Mouse (Mus musculus): ENCODE results near the gene Fam167b. TPM values are rescaled to one million over a fixed set of nuclear protein-coding genes. Genes with fewer than 3 reads are reported as not detected.
"Not testable (repeated sequence)": the region's sequence is repeated elsewhere in the genome, so short reads cannot be mapped to it uniquely, and the experiment has no call there.

Fam167b gene
- total RNA-seq, 2 experiments from 2014 or later, result 0.53 to 0.83 TPM

DNA sequence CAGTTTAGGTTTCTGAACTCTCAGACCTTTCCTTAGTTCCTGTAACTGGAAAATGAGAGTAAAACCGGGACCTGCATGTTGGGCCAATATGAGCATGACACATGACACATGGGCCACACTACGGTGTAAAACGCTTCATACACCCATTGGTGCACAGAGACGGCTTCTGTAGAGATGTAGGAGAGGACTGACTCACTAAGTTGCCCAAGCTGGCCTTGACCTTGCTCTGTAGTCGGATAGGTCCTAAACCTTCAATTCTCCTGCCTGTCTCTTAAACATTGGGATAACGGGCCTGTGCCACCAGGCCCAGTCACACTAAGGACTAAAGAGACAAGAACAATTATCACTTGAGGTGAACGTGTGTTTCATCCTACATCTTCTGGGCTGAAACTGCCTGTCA, 10.0 kb downstream of the Fam167b start:
- no peak for DNase-seq
- intact Hi-C loops (cut with DNase I), result no loop called here

DNA sequence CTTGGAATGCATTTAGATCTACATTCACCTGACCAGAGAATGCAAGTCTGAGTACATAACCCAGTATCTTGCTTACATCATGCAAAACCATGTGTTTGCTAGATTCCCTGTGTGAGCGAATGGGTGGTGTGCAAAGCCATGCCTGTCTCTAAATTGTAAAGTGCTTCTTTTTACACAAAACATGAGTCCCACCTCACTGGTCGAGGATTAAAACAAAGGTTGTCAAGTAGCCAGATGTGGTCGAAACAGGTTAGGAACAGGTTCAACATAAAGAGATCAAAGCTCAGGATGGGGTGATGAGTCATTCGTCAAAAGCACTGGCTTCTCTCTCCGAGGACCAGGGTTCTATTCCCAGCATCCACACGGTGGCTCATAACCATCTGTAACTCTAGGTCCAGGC, 13.2 kb downstream of the Fam167b start:
- DNase-seq, result no peak
- intact Hi-C loops (cut with DNase I), result no loop called here

DNA sequence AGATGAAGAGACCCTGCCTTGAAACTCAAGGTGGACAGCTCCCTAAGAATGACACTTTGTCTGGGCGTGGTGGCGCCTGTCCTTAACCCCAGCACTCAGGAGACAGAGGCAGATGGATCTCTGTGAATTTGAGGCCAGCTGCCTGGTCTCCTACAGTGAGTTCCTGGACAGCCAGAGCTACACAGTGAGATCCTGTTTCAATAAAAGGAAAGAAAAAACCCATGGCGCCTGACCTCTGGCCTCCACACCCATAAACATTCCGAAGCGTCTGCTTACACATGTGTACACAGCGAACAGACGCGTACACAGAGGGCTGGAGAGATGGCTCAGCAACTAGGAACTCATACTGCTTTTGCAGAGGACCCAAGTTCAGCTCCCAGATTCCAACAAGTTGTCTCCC, 14.6 kb downstream of the Fam167b start:
- DNase-seq, result no peak
- intact Hi-C loops (cut with DNase I), result no loop called here

DNA sequence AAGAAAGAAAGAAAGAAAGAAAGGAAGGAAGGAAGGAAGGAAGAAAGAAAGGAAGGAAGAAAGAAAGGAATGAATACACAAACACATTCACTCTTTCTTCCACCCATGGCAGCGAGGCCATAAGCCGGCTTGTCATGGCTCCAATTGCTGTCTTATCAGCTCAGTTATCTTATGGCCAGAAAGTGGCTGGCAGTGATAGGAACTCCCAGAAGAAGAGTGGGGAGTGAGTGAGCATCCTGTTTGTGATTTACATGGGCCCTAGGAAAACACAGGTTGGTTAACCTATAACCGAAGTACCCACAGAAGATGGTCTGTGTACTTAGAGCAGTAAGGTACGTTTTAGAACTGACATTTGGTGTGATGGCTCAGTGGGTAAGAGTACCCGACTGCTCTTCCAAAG, 17.2 kb downstream of the Fam167b start:
- DNase-seq, result no peak
- intact Hi-C loops (cut with DNase I), result no loop called here

DNA sequence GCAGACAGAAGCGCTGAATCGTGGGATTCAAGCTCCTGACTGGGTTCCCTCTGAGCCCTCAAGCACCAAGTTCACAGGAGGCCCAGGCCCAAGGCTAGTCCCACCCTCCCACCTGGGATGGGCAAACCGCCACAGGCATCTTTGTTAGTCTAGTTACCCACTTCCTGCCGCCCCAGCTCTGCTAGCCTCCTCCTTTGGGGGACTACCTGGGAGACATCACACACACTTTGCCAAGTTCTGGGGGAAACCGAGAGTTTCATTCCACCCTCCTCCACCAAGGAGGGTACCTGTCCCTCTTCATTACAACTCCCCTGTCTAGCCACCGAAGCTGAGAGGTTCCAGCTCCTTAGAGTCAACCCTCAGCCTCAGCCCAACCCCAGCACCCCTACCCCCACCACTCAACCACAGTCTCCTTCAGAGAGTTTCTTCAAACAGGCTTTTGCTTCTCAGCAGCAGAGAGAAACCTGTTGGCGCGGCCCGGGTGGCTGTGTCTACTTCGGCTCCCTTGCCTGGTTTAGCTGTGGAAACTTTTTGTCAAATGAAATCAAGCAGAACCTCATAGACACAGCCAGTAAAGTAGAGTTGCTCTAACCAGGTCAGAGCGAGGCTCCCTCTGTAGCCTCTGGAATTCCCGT, 19.9 kb downstream of the Fam167b start:
- intact Hi-C loops (cut with DNase I), result no loop called here
- no peak for DNase-seq

DNA sequence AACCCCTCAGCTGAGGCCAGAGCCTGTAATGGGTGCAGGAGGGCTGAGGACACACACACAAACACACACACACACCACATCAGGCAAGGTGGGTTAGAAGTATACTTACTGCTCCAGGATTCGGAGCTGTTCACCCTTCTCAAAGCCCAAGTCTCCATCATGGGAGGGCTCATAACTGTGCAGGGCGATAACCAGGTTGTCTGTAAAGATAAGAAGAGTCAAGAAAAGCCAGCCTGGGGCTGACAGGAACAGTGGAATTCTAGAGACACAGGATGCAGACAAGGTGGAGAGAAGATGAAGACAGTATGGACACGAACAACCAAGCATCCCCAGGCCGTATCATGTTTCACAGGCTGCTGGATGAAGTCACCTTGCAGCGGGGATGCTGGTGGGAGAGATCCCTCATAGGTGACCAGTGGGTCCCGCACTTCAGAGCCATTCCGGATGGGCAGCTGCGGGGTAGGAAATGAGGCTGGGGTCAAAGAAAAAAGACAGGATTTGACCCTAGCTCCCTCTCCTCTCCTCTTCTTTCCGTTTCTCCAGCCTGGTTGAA, 21.0 kb downstream of the Fam167b start:
- intact Hi-C loops (cut with DNase I), result loop anchor here (2.0 kb wide), 1 partner anchor 51 kb away; no protein-coding TSS in a partner anchor
- DNase-seq, result no peak

DNA sequence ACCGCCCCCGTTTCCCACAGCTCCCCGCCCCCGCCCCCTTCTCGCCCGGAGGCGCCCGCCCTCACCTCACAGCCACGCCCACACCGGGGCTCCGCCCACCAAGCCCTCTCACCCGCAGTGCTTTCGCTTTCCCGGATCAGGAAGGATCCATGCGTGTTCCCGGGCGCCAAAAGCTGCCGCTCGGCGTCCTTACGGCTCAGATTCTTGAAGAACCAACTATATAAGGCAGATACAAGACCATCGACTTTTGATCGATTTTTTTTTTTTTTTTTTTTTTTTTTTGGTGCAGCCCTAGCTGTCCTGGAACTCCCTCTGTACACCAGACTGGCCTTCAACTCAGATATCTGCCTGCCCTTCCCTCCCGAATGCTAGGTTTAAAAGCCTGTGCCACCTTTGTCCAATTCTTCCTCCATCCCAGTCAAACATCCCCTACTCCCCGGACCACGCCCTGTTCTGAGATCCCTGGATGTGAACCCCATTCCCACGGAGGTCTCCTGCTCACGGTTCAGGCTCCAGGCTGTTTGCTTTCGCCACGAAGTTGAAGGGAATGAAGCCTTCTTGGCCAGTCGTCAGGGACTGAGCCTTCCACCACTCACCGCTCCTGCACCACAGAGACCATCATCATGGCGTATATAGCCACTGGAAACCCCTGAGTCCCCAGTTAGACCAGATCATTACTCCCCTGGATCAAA, 21.7 kb downstream of the Fam167b start:
- intact Hi-C loops (cut with DNase I), result loop anchor here (2.0 kb wide), 1 partner anchor 52 kb away; no protein-coding TSS in a partner anchor
- peak; percentile 90 to 91 for DNase-seq

DNA sequence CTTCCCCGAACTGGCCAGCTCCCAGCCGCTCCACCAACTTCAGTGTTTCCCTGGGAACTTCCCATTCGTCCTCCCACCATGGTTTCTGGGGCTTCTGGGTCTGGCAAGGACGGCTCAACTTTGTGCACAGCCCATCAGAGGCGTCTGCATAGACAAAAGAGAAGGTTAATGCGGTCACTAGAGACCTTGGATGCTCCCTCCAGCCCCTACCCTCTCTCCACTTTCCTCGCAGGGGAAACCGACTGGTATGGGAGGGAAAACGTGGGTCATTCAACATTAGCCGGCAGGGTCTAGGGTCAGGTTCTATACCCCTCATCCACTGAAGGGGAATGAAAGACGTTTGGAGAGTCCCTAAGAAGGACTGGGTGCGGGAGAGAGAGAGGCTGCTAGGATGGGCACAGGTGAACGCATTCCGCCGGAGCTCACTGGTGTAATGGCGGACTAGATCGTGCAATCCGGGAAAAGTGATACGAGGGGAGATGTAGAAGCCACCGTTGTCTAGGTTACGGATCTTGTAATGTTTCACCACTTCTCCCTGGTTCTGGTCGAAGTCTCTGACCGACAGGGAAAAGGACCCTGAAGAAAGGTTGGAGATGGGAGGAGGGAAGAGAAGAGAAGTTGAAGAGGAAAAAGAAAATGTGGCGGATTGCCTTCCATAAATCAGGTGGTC, 22.4 kb downstream of the Fam167b start:
- intact Hi-C loops (cut with DNase I), result loop anchor here (2.0 kb wide), 1 partner anchor 53 kb away; no protein-coding TSS in a partner anchor

DNA sequence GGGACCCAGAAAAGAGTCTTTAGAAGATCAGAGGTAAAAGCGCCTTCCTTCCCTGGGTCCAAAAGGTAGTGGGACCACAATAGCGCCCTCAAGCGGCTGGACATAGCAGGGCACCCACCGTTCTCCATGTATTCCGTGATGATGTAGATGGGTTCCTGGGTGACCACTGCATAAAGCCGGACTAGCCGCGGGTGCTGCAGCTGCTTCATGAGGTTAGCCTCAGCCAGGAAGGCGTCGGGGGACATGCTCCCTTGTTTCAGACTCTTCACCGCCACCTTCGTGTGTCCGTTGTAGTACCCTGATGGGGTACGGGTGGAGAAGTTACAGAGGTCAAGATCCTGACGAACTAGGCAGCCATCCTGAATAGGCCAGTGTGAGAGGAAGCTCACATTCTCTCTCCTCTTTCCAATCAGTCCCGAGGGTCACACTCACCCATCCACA, 22.9 kb downstream of the Fam167b start:
- peak in 1 of 2 experiments; percentile 57 for DNase-seq
- intact Hi-C loops (cut with DNase I), result no loop called here

More for the DNA sequence above, 22.4 kb downstream of the Fam167b start:
- DNase-seq, result no peak

DNA sequence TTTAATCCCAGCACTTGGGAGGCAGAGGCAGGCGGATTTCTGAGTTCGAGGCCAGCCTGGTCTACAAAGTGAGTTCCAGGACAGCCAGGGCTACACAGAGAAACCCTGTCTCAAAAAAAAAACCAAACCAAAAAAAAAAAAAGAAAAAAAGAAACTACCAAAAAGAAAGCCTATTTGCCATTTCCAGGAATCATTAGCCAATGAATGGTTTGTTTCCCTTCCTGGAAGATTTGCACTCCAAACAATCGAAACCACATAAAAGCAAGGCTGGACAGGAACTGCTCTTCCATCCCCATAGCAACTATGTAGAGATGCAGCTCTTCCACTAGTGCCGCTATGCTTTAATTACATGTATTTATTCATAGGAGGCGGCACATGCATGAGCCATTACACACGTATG, 23.8 kb downstream of the Fam167b start:
- intact Hi-C loops (cut with DNase I); DNase-seq: not testable (repeated sequence)

DNA sequence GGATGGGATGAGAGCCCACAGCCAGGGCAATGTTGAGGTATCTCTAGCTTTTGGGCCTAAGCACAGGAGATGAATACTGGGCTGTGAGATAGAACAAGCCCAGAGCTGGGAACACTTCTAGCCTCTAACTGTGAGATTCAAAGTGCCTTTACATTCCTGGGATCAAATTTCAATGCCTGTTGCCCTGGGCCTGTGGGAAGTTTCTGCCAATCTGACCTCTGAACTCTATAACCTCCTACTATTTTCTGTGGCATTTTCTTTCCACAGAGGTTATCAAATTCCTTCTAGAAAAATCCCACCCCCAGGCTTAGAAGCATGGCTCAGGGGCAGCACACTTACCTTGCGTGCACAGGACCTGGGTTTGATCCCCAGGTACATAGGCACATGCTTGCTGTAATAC, 28.1 kb downstream of the Fam167b start:
- intact Hi-C loops (cut with DNase I), result no loop called here
- DNase-seq, result no peak

DNA sequence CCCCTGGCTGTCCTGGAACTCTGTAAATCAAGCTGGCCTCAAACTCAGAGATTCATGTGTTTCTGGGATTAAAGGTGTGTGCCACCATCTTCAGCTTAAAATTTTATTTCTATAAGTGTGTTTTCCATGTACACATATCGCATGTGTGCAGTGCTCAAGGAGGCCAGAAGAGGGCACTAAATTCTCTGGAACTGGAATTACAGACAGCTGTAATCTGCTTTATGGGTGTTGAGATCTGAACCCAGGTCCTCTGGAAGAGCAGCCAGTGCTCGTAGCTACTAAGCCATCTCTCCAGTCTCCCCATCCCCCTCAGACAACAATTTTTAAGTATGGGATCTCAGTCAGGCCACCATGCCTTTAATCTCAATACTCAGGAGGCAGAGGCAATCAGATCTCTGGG, 29.0 kb downstream of the Fam167b start:
- DNase-seq, result peak in 1 of 2 experiments; percentile 31
- intact Hi-C loops (cut with DNase I), result loop anchor here (5.0 kb wide), 1 partner anchor 58 kb away; no protein-coding TSS in a partner anchor

DNA sequence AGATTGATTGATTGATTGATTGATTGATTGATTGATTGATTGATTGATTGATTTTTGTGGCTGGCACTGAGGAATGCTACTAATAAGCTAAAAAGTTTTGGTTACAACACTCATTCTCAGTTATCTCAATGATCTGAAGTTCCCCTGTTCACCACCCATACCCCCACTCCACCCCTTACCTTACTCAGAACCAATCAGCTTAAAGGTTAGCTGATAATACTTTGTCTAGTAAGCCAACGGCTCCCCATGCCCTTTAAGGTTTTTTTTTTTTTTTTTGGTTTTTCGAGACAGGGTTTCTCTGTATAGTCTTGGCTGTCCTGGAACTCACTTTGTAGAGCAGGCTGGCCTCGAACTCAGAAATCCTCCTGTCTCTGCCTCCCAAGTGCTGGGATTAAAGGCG, 30.7 kb downstream of the Fam167b start:
- not testable (repeated sequence) for DNase-seq
- intact Hi-C loops (cut with DNase I), result loop anchor here (5.0 kb wide), 1 partner anchor 60 kb away; no protein-coding TSS in a partner anchor

DNA sequence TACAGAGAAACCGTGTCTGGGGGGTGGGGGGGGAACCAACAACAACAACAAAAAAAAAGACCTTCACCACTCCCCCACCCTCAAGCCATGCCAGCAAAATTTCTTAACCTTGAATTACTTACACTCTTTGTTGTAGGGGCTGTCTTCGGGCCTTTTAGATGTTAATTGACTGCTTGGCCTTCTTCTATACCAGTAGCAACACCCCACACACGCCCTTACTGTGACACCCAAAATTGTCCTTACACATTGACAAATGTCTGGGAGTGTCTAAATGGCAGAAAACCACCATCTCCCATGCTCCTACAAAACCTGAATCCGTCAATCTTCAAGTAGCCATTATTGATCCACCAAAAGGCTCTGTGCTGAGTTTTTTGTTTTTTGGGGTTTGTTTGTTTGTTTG, 34.2 kb downstream of the Fam167b start:
- intact Hi-C loops (cut with DNase I), result no loop called here
- no peak for DNase-seq

DNA sequence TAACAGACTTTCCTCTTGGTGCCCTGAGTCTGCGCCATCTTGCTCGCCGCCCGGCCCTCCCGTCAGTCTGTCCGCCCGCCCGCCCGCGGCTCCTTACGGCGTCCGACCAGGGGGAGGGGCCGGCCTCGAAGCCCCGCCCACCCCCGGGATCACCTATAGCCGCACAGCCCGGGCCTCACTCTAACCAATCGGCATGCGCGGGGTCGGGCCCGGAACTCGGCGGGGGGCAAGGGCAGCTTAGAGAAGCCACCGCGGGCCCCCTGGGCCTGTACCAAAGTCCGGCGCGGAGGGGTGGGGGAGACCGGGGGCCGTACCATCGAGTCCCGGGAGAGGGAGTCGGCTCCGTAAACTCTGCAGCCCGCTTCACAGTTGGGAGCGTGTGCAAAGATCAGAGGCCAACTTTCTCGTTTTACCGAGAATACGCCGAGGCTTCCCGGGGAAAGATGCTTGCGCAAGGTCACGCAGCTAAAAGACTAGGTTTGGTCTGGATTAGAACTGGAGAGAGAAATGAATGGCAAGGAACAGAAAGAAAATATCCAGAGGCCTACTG, 35.7 kb downstream of the Fam167b start, which contains the start of gene Hdac1:
Gene Hdac1, minus strand, starts transcription at position 122 of the 550 bp plus-strand sequence.
- DNase-seq, result peak; percentile 98 to 99
- intact Hi-C loops (cut with DNase I), result no loop called here

DNA sequence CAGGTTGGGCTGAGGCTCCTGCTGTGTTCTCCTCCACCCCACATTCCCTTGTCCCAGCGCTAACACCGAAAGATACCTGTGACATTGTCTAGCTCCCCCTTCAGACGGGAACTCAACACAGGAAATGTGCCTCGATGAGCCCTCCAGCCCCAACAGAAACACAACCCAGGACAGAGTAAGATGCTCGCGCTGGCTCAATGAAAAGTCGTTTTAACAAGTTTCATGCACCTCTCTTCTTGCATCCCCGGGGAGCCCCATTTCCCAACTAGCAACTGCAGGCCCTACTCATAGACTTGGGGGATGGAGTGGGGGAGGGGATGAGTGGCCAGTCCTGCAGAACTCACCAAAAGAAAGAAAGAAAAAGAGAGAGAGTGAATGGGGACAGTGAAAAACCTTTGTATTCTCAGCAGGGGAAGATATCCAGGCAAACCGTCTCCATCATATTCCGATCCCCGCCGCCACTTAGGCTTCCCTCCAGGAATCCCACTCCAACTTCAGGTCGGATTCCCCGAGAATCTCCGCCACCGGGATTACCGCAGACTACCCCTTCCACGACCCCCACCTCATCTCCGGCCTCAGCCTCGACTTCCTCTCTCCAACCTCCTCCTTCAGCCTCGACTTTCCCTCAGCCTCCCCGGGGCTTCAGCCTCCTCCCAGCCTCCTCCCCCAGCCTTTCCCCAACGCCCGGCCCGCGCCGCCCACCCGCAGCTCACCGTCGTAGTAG, 36.3 kb downstream of the Fam167b start:
- no peak for DNase-seq
- intact Hi-C loops (cut with DNase I), result loop anchor here (2.0 kb wide), 1 partner anchor 25 kb away; no protein-coding TSS in a partner anchor

DNA sequence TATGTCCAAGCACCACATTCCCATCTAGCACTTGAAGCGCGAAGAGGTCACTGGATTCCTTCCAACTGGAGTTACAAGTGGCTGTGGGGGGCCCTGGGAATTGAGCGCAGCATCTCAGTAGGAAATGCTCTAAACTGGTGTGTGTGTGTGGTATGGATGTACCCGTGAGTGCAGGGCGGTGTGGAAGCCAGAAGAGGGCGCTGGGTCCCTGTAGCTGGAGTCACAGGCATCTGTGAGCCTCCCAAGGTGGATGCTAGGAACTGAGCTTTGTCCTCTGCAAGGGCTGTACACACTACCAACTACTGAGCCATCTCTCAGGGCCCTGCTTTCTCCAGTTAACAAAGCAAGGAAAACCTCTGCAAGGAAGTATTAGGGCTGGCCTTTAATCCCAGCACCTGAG, 38.3 kb downstream of the Fam167b start:
- DNase-seq, result peak; percentile 17 to 35
- intact Hi-C loops (cut with DNase I), result loop anchor here (2.0 kb wide), 1 partner anchor 23 kb away; no protein-coding TSS in a partner anchor

DNA sequence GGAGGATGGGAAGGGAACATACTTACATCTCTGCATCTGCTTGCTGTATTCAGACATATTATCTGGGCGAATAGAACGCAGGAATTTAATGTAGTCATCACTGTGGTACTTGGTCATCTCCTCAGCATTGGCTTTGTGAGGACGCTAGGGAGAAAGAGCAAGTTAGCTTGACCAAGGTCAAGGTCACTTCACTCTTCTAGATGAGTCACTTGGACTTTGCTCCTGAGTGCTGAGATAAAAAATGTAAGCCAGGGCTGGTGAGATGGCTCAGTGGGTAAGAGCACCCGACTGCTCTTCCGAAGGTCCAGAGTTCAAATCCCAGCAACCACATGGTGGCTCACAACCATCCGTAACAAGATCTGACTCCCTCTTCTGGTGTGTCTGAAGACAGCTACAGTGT, 49.4 kb downstream of the Fam167b start:
- intact Hi-C loops (cut with DNase I); DNase-seq: not testable (repeated sequence)
